Mouse (Mus musculus) MEL (cell line): ENCODE data around the gene Top1.

ENCODE experiments used
- BHLHE40 ChIP-seq: IDR thresholded peaks from 2 replicates; pipeline ENCODE4 v1.6.1; 2012; ENCODE audit warnings: low read depth, mild to moderate bottlenecking, inconsistent platforms, low read length, improper control_type of control experiment, borderline replicate concordance
- CHD1 ChIP-seq: IDR thresholded peaks from 2 replicates; pipeline ENCODE4 v1.6.1; 2012; ENCODE audit warnings: low read depth, mild to moderate bottlenecking, inconsistent platforms, low read length, improper control_type of control experiment
- CTCF ChIP-seq, 3 experiments: IDR thresholded peaks in 2 of 3; conservative IDR thresholded peaks in 1 of 3; 2 replicates each; pipeline ENCODE4 v1.5.1; 2011 to 2012; ENCODE audit warnings: low read length in 3 of 3, low read depth in 2 of 3, mild to moderate bottlenecking in 2 of 3, improper control_type of control experiment in 1 of 3, inconsistent platforms in 1 of 3, mixed read lengths in 1 of 3, moderate library complexity in 1 of 3; ENCODE audit not compliant: control insufficient read depth in 1 of 3, insufficient read depth in 1 of 3, poor library complexity in 1 of 3, severe bottlenecking in 1 of 3
- POLR2A ChIP-seq, 2 experiments: IDR thresholded peaks; 2 replicates each; pipeline ENCODE4 v1.6.1; 2011 to 2012; ENCODE audit warnings: low read length in 2 of 2, mild to moderate bottlenecking in 2 of 2, control low read depth in 1 of 2, improper control_type of control experiment in 1 of 2, low read depth in 1 of 2, moderate library complexity in 1 of 2; ENCODE audit not compliant: control insufficient read depth in 1 of 2, insufficient read depth in 1 of 2, poor library complexity in 1 of 2
- RCOR1 ChIP-seq: IDR thresholded peaks from 2 replicates; pipeline ENCODE4 v1.6.1; 2012; ENCODE audit warnings: low read depth, mild to moderate bottlenecking, inconsistent platforms, low read length, improper control_type of control experiment
- ZNF384 ChIP-seq: IDR thresholded peaks from 2 replicates; pipeline ENCODE4 v1.6.1; 2012; ENCODE audit warnings: low read depth, mild to moderate bottlenecking, inconsistent platforms, low read length, improper control_type of control experiment

GRCm38 (mm10) chr2:160765096-160765495 lies 119.4 kb downstream of the Top1 start:
- TF ChIP-seq CTCF (IDR thresholded peaks at IDR 0.05 in 2 of 3, conservative IDR thresholded peaks at IDR 0.05 in 1 of 3; ENCODE audit: control insufficient read depth in 1 of 3, insufficient read depth in 1 of 3, low read depth in 2 of 3, low read length in 3 of 3, poor library complexity in 1 of 3, severe bottlenecking in 1 of 3), result no peak
- TF ChIP-seq CHD1, result no peak
- TF ChIP-seq BHLHE40, result no peak
- TF ChIP-seq POLR2A (IDR thresholded peaks at IDR 0.05; ENCODE audit: control insufficient read depth in 1 of 2, insufficient read depth in 1 of 2, low read depth in 1 of 2, low read length in 2 of 2, poor library complexity in 1 of 2), result no peak
- TF ChIP-seq RCOR1, result no peak
- no peak for TF ChIP-seq ZNF384
